Mouse (Mus musculus): Measurements from ENCODE around the gene Ctsk.

- TF ChIP-seq CTCF (IDR thresholded peaks at IDR 0.05; ENCODE audit: low read depth, low read length) (no peak), POLR2A (IDR thresholded peaks at IDR 0.05; ENCODE audit: borderline replicate concordance, low read depth, low read length) (no peak)
Measured at GRCm38 (mm10) chr3:95538936-95539335, 39.9 kb downstream of the Ctsk start.
